Mouse (Mus musculus) NIH3T3 (cell line): Measurements from ENCODE around the gene Elk4.
A peak's percentile ranks its signal among the peaks of the same experiment; 100 is the strongest.

Experiments
- DNase-seq: peaks from one replicate; pipeline ENCODE4 v3.0.0-alpha.2; 2012; ENCODE audit warnings: low read depth

The Elk4 gene

GRCm38 (mm10) chr1:131983806-131984205 is 23.6 kb upstream of the Elk4 start:
- DNase-seq = no peak

DNA sequence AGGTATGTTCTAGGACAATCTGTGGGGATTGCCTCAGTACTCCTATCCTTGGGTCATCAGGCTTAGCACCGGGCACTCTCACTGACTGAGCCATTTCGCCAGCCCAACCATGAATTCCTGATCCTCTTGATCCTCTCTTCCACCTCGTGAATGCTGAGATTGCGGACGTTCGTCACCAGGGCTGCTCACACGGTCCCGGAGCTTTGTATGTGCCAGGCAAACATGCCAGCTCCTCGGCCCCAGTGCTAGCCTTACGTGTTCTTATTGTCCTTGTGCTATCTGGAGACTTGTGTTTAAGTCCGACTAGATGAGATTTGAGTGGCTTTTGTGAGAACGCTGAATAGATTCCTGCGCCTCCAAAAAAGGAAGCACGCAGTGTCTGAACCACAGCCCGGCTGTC is 20.0 kb upstream of the Elk4 start:
- no peak for DNase-seq

GRCm38 (mm10) chr1:131989476-131989875 is 17.9 kb upstream of the Elk4 start:
- DNase-seq = no peak

DNA sequence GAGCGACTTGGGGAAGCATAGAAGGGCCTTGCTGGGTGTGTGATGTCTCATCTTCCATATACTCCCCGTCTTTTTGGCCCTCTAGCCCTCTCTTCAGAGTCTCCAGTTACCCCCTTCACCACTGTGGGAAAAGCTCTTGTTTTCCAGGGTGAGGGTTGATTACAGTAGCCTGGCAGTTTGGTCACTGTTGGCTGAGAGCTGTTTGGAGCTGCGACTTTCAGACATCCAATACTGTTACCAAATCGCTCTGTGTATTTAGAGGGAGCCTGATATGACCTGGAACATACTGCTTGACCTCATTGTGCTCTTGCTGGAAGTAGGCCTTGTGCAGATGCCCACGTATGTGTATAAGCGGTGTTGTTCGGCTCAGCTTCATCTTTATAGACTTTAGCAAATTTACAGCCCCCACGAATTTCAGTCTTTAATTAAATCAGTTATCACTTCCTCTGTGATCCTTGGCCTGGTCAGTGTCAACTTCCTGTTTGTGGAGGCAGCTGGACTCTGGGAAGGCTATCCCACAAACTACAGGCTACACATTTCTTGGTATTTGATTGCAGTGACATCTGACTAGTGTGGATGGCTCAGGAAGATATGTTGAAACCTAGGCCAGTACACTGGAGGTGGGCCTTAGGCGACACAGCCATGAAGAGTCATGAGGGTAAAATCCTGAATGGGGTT is 17.2 kb upstream of the Elk4 start:
- DNase-seq = no peak

DNA sequence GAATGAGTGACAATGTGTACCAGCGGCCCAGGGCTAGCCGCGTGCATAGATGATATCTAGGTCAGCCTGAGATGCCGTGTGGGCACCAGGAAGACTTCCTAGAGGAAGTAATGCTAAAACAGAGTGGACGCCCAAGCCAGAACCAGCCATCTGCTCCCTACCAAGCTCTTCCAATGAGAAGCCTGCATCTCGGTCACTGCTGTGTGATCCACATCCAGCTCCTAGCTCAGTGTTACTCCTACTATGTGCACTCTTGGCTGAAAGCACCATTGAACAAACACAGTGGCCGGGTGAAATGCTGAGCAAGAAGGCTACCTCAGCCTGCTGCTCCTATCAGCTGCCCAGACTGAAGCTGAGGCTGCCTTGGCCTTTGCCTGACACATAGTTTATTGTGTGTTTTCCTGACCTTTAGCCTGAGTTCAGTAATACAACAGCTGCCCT is 14.8 kb upstream of the Elk4 start:
- no peak for DNase-seq

GRCm38 (mm10) chr1:131993169-131994040 is 14.0 kb upstream of the Elk4 start:
- DNase-seq = no peak

- peak; percentile 80 for DNase-seq
Measured at GRCm38 (mm10) chr1:131995062-131995461, 12.3 kb upstream of the Elk4 start.

GRCm38 (mm10) chr1:132000506-132000905 is 6.9 kb upstream of the Elk4 start:
- DNase-seq = peak; percentile 37

GRCm38 (mm10) chr1:132001880-132002330 is 5.5 kb upstream of the Elk4 start:
- no peak for DNase-seq

DNA sequence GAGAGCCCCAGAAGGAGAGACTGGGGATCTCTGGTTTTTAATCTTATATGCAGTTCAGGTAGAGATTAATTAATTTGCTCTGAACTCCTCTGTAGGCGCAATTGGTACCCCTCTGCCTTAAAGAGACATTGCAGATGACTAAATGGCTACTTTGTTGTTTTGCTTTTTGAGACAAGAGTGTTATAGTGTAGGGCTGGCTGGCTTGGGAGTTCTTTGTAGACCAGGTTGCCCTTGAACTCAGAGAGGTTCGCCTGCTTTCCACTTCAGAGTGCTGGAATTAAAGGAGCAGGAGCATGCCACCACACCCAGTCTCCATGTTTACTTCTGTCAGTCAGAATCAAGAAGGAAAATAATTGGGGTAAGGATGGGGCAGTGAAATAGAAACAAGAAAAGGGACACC is 4.3 kb upstream of the Elk4 start:
- DNase-seq = no peak

DNA sequence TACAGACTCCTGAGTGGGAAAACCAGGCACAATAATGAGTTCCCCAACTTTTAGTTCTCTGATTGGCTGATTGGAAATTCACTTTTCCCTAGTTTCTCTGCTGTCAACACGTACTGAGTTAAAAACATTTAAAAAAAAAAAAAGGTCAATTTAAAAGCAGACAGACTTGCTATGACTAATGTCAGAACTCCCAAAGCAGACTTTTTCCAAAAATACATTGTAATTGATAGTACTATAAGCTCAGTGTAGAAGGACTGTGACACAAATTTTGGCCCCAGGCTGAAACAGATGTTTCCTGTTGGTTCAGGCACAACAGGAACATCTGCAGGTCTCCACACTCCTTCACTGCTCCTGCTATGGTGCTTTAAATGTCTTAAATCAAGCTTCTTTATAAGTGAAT is 3.6 kb upstream of the Elk4 start:
- DNase-seq = peak; percentile 59

- no peak for DNase-seq
Measured at GRCm38 (mm10) chr1:132004574-132005180, 2.7 kb upstream of the Elk4 start.

DNA sequence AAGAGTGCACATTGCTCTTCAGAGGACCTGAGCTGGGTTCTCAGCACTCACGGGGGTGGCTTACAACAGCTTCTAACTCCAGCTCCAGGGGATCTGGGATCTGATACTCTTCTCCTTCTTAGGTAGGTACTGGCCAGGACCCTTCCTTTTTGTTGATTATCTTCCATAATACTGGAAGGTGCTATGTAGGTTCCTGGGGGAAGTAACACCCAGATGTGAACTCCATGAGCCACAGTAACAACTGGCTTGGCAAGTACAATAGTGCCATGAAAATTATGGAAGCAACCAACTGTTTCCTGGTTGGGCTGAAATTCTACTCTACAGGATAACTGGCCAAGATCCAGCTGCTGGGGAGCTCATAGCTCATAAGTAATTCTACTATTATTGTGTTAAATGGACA is 1.9 kb upstream of the Elk4 start:
- DNase-seq = peak; percentile 58

GRCm38 (mm10) chr1:132006046-132006445 is 1.4 kb upstream of the Elk4 start:
- peak; percentile 83 for DNase-seq

- peak; percentile 48 for DNase-seq
Measured at GRCm38 (mm10) chr1:132006721-132007120, 686 bp upstream of the Elk4 start.

DNA sequence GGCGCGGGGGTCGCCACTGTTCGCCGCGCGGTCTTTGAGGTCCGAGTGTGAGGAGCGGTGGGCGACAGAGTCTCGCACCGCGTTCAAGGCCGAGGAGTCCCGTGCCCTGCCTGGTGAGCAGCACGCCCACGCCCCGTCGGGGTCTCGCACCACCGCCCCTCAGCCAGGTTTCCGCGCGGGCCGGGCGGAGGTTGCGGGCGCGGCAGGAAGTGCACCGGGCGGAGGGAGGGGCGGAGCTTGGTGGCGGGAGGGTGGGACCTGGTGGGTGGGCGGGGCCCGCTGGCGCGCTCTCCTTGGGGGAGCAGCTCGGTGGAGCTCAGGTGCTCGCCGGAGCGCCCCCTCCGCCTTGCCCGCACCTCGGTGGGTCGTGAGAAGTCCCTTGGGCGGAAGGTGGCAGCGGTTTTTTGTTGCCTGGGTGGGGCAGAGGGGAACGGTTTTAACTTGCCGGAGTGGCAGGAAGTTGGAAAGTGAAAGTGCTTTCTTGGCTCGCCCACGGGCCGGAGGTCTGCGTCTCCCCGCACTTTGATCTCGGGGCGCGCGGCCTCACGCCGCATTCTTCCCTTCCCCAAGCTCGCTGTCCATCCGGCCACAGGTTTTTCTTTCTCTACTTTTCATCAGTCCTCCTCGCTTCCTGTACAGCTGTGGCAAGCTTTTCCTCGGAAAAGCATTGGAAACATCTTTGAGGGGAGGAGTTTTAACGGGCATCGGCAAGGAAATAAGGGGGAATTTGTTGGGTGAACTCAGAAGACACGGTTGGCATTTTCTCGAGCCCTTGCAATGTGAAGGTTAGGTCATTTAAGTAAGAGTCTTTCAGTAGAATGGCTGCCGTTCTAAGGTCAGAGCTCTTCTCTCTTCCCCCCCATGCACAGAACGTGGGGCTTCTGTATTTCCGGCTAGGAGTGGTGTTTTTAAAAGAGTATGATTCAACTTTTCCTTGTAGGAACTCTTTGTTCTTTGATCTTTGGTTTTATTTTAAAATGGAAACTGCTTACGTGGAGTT is 721 bp downstream of the Elk4 start:
- DNase-seq = peak; percentile 95

GRCm38 (mm10) chr1:132008881-132009644 is 1.7 kb downstream of the Elk4 start:
- no peak for DNase-seq

DNA sequence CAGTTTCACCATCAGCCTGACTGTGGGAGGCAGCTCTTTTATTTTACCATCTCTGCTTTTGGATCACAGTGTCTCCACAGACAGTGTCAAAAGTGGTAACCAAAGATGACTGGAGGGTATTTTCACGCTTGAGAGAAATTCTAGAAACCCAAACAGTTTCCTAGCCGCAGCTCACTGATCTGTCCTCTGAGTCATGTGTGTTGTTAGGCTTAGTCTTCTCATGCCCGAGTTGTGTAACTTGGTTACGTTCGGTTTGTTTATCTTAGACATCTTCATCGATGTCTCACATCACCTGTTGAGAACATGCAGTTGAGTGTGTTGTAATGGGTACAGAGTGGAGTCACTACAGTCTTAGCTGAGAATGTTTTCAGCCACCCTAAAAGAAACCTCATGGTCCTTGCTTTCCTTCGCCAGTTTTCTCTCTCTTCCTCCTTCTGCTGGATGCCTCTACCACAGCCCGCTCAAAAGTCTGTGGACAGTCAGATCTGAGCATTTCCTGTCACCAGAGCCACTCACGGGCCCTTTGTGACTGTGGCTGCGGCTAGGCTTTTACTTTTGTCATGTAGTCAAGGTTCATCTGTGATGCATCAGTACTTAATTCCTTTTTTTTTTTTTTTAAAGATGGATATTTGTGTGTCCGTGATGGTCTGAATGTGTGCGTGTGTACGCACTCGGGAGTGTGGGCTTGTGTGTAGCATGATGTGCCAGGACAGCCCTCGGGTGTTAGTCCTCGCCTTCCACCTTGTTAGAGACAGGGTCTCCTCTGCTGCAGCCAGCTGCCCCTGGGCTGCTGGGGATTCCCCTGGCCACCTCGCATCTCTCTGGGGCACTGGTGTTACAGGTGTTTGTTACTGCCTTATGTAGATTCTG is 3.5 kb downstream of the Elk4 start:
- DNase-seq = peak; percentile 74

- no peak for DNase-seq
Measured at GRCm38 (mm10) chr1:132011785-132012184, 4.4 kb downstream of the Elk4 start.

GRCm38 (mm10) chr1:132012861-132013260 is 5.5 kb downstream of the Elk4 start:
- no peak for DNase-seq
